ENCODE assay signal across 23 mouse cellular contexts in the genomic region with DNA sequence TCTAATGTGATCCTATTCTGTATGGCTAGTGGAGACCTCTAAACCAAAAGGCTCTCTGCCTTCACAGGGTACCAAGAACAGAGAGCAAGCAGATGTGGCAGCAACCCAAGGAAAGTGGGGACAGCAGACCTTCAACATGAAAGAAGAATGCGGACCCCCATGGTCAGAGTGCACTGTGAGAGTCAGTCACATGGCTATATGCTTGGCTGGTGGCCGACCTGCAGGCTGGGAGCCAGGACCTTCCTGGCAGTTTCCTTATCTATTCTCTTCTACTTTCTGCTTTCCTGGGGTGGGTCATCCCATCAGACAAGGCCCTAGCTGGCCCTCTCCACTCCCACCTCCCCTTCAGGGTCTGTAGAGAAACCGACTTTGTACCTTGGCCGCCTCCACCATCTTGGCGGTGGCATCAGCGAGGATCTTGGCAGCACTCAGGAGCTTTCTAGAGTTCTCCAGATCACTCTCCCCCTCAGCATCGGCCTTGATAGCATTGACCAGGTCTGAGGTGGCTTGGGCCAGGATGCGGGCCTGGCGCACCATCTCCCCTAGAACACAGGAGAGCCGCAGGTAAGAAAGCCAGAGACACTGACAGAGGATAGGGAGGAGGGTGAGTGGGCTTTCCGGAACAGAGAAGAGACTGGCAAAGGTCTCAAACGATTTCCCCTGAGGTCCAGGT. TPM values are rescaled to one million over a fixed set of nuclear protein-coding genes. Genes with fewer than 3 reads are reported as not detected.
DNase-seq lines count a peak whose midpoint lies in the region; ATAC-seq and TF ChIP-seq lines count a peak whose summit lies in the region.
"Had no signal": no experiment of that assay in that cellular context is flagged by ENCODE, and none has a peak within 500 bp of the region (broad histone marks: within the 10 kb centered on the region; RNA-seq: fewer than 3 reads in every experiment).

No protein-coding gene starts in this region.

- peaks cover 91% of the 10 kb centered on the region for H3K36me3 ChIP-seq in heart, embryonic 11.5 days (ENCODE audit: control insufficient read depth, insufficient read depth, low read length)
- peaks cover 93% of the 10 kb centered on the region for H3K36me3 ChIP-seq in midbrain, postnatal 0 days (ENCODE audit: insufficient read depth, low read length)
- H3K36me3 ChIP-seq in midbrain, embryonic 16.5 days (ENCODE audit: control insufficient read depth, insufficient read depth, low read length) = peaks cover 77% of the 10 kb centered on the region
- H3K36me3 ChIP-seq in myocyte (ENCODE audit: control insufficient read depth, insufficient read depth) = peaks cover 82% of the 10 kb centered on the region

- TF ChIP-seq CTCF in midbrain, postnatal 0 days (IDR thresholded peaks at IDR 0.05) = no peak

- no peaks in the 10 kb centered on the region for H3K4me1 ChIP-seq in heart, embryonic 11.5 days (ENCODE audit: control insufficient read depth, insufficient read depth, low read length)
- no peaks in the 10 kb centered on the region for H3K4me1 ChIP-seq in midbrain, postnatal 0 days (ENCODE audit: insufficient read depth, low read length)
- no peaks in the 10 kb centered on the region for H3K4me1 ChIP-seq in midbrain, embryonic 16.5 days (ENCODE audit: control insufficient read depth, insufficient read depth, low read length)
- H3K4me1 ChIP-seq: forebrain, embryonic 12.5 days; heart, embryonic 10.5 days; hindbrain, embryonic 12.5 days; liver, embryonic 13.5 days; stomach, embryonic 15.5 days had no signal

- ATAC-seq in heart, embryonic 11.5 days (replicated peaks; ENCODE audit: insufficient number of reproducible peaks, low FRiP score, low TSS enrichment) = no peak
- ATAC-seq in midbrain, postnatal 0 days (ENCODE audit: low FRiP score) = no peak
- no peak for ATAC-seq in midbrain, embryonic 16.5 days

- H3K79me2 ChIP-seq in myocyte (ENCODE audit: control insufficient read depth, insufficient read depth) = no peaks in the 10 kb centered on the region

- WGBS in heart, embryonic 11.5 days (ENCODE audit: insufficient replicate concordance) = 85% methylated on average over 12 of the region's 12 CpGs
- 89% methylated on average over 12 of the region's 12 CpGs for WGBS in midbrain, postnatal 0 days
- WGBS in midbrain, embryonic 16.5 days = 96% methylated on average over 12 of the region's 12 CpGs

- H3K27me3 ChIP-seq in heart, embryonic 11.5 days (ENCODE audit: control insufficient read depth, insufficient read depth, low read length) = no peaks in the 10 kb centered on the region
- no peaks in the 10 kb centered on the region for H3K27me3 ChIP-seq in midbrain, postnatal 0 days (ENCODE audit: insufficient read depth, low read length)
- H3K27me3 ChIP-seq in midbrain, embryonic 16.5 days (ENCODE audit: control insufficient read depth, insufficient read depth, low read depth, low read length) = no peaks in the 10 kb centered on the region
- H3K27me3 ChIP-seq in myocyte (ENCODE audit: control insufficient read depth, insufficient read depth, insufficient read length) = no peaks in the 10 kb centered on the region
- H3K27me3 ChIP-seq: embryonic facial prominence, embryonic 12.5 days; forebrain, embryonic 12.5 days; hindbrain, embryonic 12.5 days; liver, embryonic 13.5 days; stomach, embryonic 15.5 days had no signal

- H3K4me3 ChIP-seq in heart, embryonic 11.5 days (ENCODE audit: low read depth, low read length) = no peak overlapping the region
- no peak overlapping the region for H3K4me3 ChIP-seq in midbrain, postnatal 0 days (ENCODE audit: low read depth, low read length)
- H3K4me3 ChIP-seq in midbrain, embryonic 16.5 days (ENCODE audit: low read depth, low read length) = no peak overlapping the region
- no peak overlapping the region for H3K4me3 ChIP-seq in myocyte
- H3K4me3 ChIP-seq: embryonic facial prominence, embryonic 12.5 days; erythroblast, embryonic 14.5 days; forebrain, embryonic 12.5 days; heart, embryonic 10.5 days; hindbrain, embryonic 12.5 days; liver, embryonic 13.5 days; stomach, embryonic 15.5 days had no signal

- TF ChIP-seq POLR2A in myocyte (IDR thresholded peaks at IDR 0.05; ENCODE audit: insufficient read length, low read depth) = no peak

- no peak overlapping the region for H3K9ac ChIP-seq in heart, embryonic 11.5 days (ENCODE audit: low read depth, low read length)
- no peak overlapping the region for H3K9ac ChIP-seq in midbrain, postnatal 0 days (replicated peaks; ENCODE audit: low read length, poor library complexity, severe bottlenecking)
- H3K9ac ChIP-seq in midbrain, embryonic 16.5 days (ENCODE audit: low read depth, low read length) = no peak overlapping the region
- H3K9ac ChIP-seq: embryonic facial prominence, embryonic 12.5 days; forebrain, embryonic 12.5 days; hindbrain, embryonic 12.5 days; liver, embryonic 13.5 days; stomach, embryonic 15.5 days had no signal

- no peak overlapping the region for H3ac ChIP-seq in myocyte (ENCODE audit: control insufficient read depth, insufficient read length)

- no peaks in the 10 kb centered on the region for H3K9me3 ChIP-seq in heart, embryonic 11.5 days (replicated peaks; ENCODE audit: control insufficient read depth, low read length)
- no peaks in the 10 kb centered on the region for H3K9me3 ChIP-seq in midbrain, postnatal 0 days (ENCODE audit: low read length)
- no peaks in the 10 kb centered on the region for H3K9me3 ChIP-seq in midbrain, embryonic 16.5 days (replicated peaks; ENCODE audit: control insufficient read depth, low read length, poor library complexity, severe bottlenecking)
- H3K9me3 ChIP-seq: embryonic facial prominence, embryonic 12.5 days; forebrain, embryonic 12.5 days; heart, embryonic 10.5 days; hindbrain, embryonic 12.5 days; liver, embryonic 13.5 days; stomach, embryonic 15.5 days had no signal

- peak; percentile 61 for DNase-seq in heart, postnatal 4 days
- DNase-seq in midbrain, postnatal 0 days (ENCODE audit: low spot score) = peak; percentile 6
- DNase-seq in adrenal gland, postnatal 25 days = peak; percentile 69
- no peak for DNase-seq in yolk sac, embryonic 10.5 days (ENCODE audit: low spot score)
- DNase-seq: cerebellum, adult 2 months; cerebellum, postnatal 25 days; liver, embryonic 13.5 days; lung, adult 2 months; lung, postnatal 14 days; right cerebral cortex, adult 18-20 months; thymus, postnatal 36 days had no signal

- H3K27ac ChIP-seq in heart, embryonic 11.5 days (ENCODE audit: low read depth, low read length) = no peak overlapping the region
- no peak overlapping the region for H3K27ac ChIP-seq in midbrain, postnatal 0 days (ENCODE audit: low read depth, low read length)
- H3K27ac ChIP-seq in midbrain, embryonic 16.5 days (ENCODE audit: low read length) = no peak overlapping the region
- H3K27ac ChIP-seq: embryonic facial prominence, embryonic 12.5 days; forebrain, embryonic 12.5 days; heart, embryonic 10.5 days; hindbrain, embryonic 12.5 days; kidney, postnatal 0 days; liver, embryonic 13.5 days; stomach, embryonic 15.5 days had no signal

- H3K4me2 ChIP-seq in heart, embryonic 11.5 days = no peak overlapping the region
- no peak overlapping the region for H3K4me2 ChIP-seq in midbrain, postnatal 0 days (ENCODE audit: low read depth, low read length, poor library complexity, severe bottlenecking)
- no peak overlapping the region for H3K4me2 ChIP-seq in midbrain, embryonic 16.5 days (ENCODE audit: low read length)
- no peak overlapping the region for H3K4me2 ChIP-seq in myocyte (ENCODE audit: low read depth)
- H3K4me2 ChIP-seq: embryonic facial prominence, embryonic 12.5 days; forebrain, embryonic 12.5 days; hindbrain, embryonic 12.5 days; liver, embryonic 13.5 days; midbrain, embryonic 11.5 days; stomach, embryonic 15.5 days had no signal

RNA-seq across cellular contexts. Expression of gene Creb3, which starts 15.6 kb away (rescaled TPM):
- total RNA-seq in heart, postnatal 4 days (2021) = 10 to 100 TPM; 53.2 to 53.4 TPM
- 59.7 and 77.1 TPM in 2 replicates for polyA plus RNA-seq in heart, embryonic 11.5 days (2014; fragmentation: Nextera tagmentation; extraction: Ambion mirVana)
- 45.4 and 50.4 TPM in 2 replicates for total RNA-seq in midbrain, postnatal 0 days (2014; rRNA removed)
- 85.2 and 91.2 TPM in 2 replicates for polyA plus RNA-seq in midbrain, postnatal 0 days (2015; fragmentation: Nextera tagmentation; extraction: Ambion mirVana)
- polyA plus RNA-seq in midbrain, embryonic 16.5 days (2015; fragmentation: Nextera tagmentation; extraction: Ambion mirVana) = 83.4 and 83.7 TPM in 2 replicates
- 111 and 172 TPM in 2 replicates for total RNA-seq in adrenal gland, postnatal 25 days (2021)
- 73.9 TPM for polyA plus RNA-seq in myocyte (2012; fragmentation: generic; extraction: Trizol)

RNA-seq across cellular contexts. Expression of gene Tln1, which starts 16.0 kb away (rescaled TPM):
- total RNA-seq in heart, postnatal 4 days (2021) = 100 to 1,000 TPM; 184 to 187 TPM
- polyA plus RNA-seq in heart, embryonic 11.5 days (2014; fragmentation: Nextera tagmentation; extraction: Ambion mirVana) = 74.2 and 86.2 TPM in 2 replicates
- total RNA-seq in midbrain, postnatal 0 days (2014; rRNA removed) = 41.3 and 44.4 TPM in 2 replicates
- 72.4 and 75.7 TPM in 2 replicates for polyA plus RNA-seq in midbrain, postnatal 0 days (2015; fragmentation: Nextera tagmentation; extraction: Ambion mirVana)
- polyA plus RNA-seq in midbrain, embryonic 16.5 days (2015; fragmentation: Nextera tagmentation; extraction: Ambion mirVana) = 59.3 and 62.9 TPM in 2 replicates
- total RNA-seq in adrenal gland, postnatal 25 days (2021) = 229 and 303 TPM in 2 replicates
- 225 TPM for polyA plus RNA-seq in myocyte (2012; fragmentation: generic; extraction: Trizol)

RNA-seq across cellular contexts. Expression of gene Tpm2, which starts 22.9 kb away (rescaled TPM):
- total RNA-seq in heart, postnatal 4 days (2021) = 100 to 1,000 TPM; 104 to 136 TPM
- 155 and 162 TPM in 2 replicates for polyA plus RNA-seq in heart, embryonic 11.5 days (2014; fragmentation: Nextera tagmentation; extraction: Ambion mirVana)
- total RNA-seq in midbrain, postnatal 0 days (2014; rRNA removed) = 1.5 and 3.1 TPM in 2 replicates
- 6.2 and 6.6 TPM in 2 replicates for polyA plus RNA-seq in midbrain, postnatal 0 days (2015; fragmentation: Nextera tagmentation; extraction: Ambion mirVana)
- polyA plus RNA-seq in midbrain, embryonic 16.5 days (2015; fragmentation: Nextera tagmentation; extraction: Ambion mirVana) = 7.3 and 8.3 TPM in 2 replicates
- 98.8 and 110 TPM in 2 replicates for total RNA-seq in adrenal gland, postnatal 25 days (2021)
- polyA plus RNA-seq in myocyte (2012; fragmentation: generic; extraction: Trizol) = 2,542 TPM
- total RNA-seq: monocyte, adult 5-6 weeks had no signal
- polyA plus RNA-seq: erythroblast, embryonic 14.5 days had no signal

RNA-seq across cellular contexts. Expression of gene Rgp1, which starts 32.0 kb away (rescaled TPM):
- 10 to 100 TPM; 38.6 to 39.1 TPM for total RNA-seq in heart, postnatal 4 days (2021)
- 20.1 and 32.5 TPM in 2 replicates for polyA plus RNA-seq in heart, embryonic 11.5 days (2014; fragmentation: Nextera tagmentation; extraction: Ambion mirVana)
- total RNA-seq in midbrain, postnatal 0 days (2014; rRNA removed) = 20.6 and 22.6 TPM in 2 replicates
- 12.3 and 12.4 TPM in 2 replicates for polyA plus RNA-seq in midbrain, postnatal 0 days (2015; fragmentation: Nextera tagmentation; extraction: Ambion mirVana)
- 15.2 and 22.5 TPM in 2 replicates for polyA plus RNA-seq in midbrain, embryonic 16.5 days (2015; fragmentation: Nextera tagmentation; extraction: Ambion mirVana)
- total RNA-seq in adrenal gland, postnatal 25 days (2021) = 50.5 and 58.9 TPM in 2 replicates
- 28.6 TPM for polyA plus RNA-seq in myocyte (2012; fragmentation: generic; extraction: Trizol)

RNA-seq across cellular contexts. Expression of gene Gba2, which starts 32.2 kb away (rescaled TPM):
- total RNA-seq in heart, postnatal 4 days (2021) = 10 to 100 TPM; 17.7 to 17.8 TPM
- polyA plus RNA-seq in heart, embryonic 11.5 days (2014; fragmentation: Nextera tagmentation; extraction: Ambion mirVana) = 14.3 and 18.4 TPM in 2 replicates
- 29.3 and 56.4 TPM in 2 replicates for total RNA-seq in midbrain, postnatal 0 days (2014; rRNA removed)
- polyA plus RNA-seq in midbrain, postnatal 0 days (2015; fragmentation: Nextera tagmentation; extraction: Ambion mirVana) = 47.5 and 50.6 TPM in 2 replicates
- polyA plus RNA-seq in midbrain, embryonic 16.5 days (2015; fragmentation: Nextera tagmentation; extraction: Ambion mirVana) = 61.3 and 61.9 TPM in 2 replicates
- 11.9 and 15.4 TPM in 2 replicates for total RNA-seq in adrenal gland, postnatal 25 days (2021)
- 5.9 TPM for polyA plus RNA-seq in myocyte (2012; fragmentation: generic; extraction: Trizol)

Comparison
In these comparisons a context has a peak if more than half of its experiments do, and no peak if none do; other contexts are left out.
1. RNA of gene Tpm2, which starts 22.9 kb away (polyA plus RNA-seq): 2,542 TPM in myocyte (single experiment) and 155 to 162 TPM in heart, embryonic 11.5 days; 7.3 to 8.3 TPM in midbrain, embryonic 16.5 days and 6.2 to 6.6 TPM in midbrain, postnatal 0 days; every median in the first group is over 10 times any median in the second.